Mouse (Mus musculus): ENCODE results near the gene Tmc6. TPM values are rescaled to one million over a fixed set of nuclear protein-coding genes. Genes with fewer than 3 reads are reported as not detected.

Gene Tmc6
- total and polyA plus RNA-seq, 3 experiments: 16.8 to 28.4 (median 26.8) TPM

DNA sequence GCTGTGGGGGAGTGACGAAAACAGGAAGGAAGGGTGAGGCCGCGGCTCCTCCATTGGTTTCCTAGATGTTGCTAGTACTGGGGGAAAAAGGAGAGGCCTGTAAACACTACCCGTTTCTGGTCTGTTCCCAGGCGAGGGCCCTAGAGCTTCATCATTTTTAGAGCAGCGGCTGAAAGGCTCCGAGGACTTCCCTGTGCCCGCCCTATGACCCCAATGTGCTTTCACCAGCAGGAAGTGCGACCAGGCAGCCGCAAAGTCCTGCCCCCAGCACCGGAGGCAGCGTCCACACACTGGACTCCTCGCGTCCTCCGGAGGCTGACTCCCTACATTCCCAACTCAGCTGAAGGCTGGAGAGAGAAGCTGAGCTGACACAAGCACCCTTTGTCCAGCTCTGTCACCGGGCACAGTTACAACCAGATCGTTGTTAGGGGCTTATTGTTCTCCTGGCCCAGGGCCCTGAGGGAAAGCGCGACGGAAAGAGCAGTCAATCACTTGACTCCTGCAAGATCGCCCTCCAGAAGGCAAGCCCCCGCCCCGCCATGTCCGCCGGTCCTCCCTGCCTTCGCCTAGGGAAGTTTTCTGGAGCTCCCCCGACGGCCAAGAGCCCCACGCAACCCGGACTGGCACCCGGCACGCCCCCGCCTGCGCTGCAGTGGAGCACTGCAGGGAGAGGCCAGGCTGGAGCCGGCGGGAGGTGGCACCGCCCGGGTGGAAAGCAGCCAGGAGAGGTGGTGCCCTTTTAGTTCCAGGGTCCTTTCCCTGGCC lies 2.4 kb downstream of the Tmc6 start (continued):
- no peak for TF ChIP-seq ZKSCAN1 (IDR thresholded peaks at IDR 0.05; ENCODE audit: borderline replicate concordance, low read depth, low read length)
- no peak for TF ChIP-seq MAFK (IDR thresholded peaks at IDR 0.05; ENCODE audit: insufficient replicate concordance, low read length)
- peak; percentile 62; the same call in 1 of the 2 replicates for TF ChIP-seq CHD1 (IDR thresholded peaks at IDR 0.05; ENCODE audit: low read depth, low read length)
- TF ChIP-seq ZNF384 (IDR thresholded peaks at IDR 0.05; ENCODE audit: low read depth, low read length): no peak
- peak; percentile 50; the same call in 1 of the 2 replicates for TF ChIP-seq MAZ (IDR thresholded peaks at IDR 0.05; ENCODE audit: low read depth, low read length)
- no peak for TF ChIP-seq KAT2A (IDR thresholded peaks at IDR 0.05; ENCODE audit: insufficient replicate concordance, low read length)
- TF ChIP-seq POLR2AphosphoS2 (IDR thresholded peaks at IDR 0.05; ENCODE audit: low read depth, low read length): peak; percentile 26; the same call in 1 of the 2 replicates
- TF ChIP-seq SIN3A (IDR thresholded peaks at IDR 0.05; ENCODE audit: low read length): peak; percentile 80
- no peak for TF ChIP-seq NRF1 (IDR thresholded peaks at IDR 0.05; ENCODE audit: low read depth, low read length)
- no peak; the same call in none of the 2 replicates for TF ChIP-seq RAD21 (IDR thresholded peaks at IDR 0.05; ENCODE audit: low read depth, low read length)
- TF ChIP-seq MAX (IDR thresholded peaks at IDR 0.05; ENCODE audit: low read length): peak; percentile 49; the same call in 1 of the 2 replicates
- no peak for TF ChIP-seq UBTF (IDR thresholded peaks at IDR 0.05; ENCODE audit: low read depth, low read length)
- TF ChIP-seq NELFE (IDR thresholded peaks at IDR 0.05; ENCODE audit: low read depth, low read length): peak; percentile 24; the same call in 1 of the 2 replicates

DNA sequence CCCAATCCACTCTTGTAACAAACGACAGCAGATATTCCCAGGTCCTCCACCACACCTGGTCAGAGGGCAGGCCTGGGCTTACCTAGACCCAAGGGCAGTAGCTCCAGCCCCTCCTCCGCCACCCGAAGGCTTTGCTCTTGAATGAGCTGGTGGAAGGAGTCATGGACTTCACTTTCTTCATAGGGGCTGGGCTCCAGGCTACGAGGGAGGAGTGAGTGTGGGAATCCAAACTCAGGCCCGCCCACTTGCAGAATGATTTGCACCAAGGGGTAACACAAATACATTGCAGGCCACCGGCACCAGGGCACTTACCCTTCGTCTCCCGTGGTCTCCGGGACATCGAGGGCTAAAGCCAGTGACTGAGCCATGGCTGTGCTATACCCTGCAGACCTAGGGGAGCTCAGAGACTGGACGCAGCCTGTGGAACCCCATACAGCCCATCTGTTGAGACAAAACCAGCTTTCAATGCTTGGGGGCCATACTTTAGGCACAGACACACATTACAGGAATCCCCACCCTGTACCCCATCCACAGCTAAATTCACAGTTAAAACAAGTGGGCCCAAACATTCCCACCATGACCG lies 3.1 kb downstream of the Tmc6 start:
- Histone ChIP-seq H3K36me3 (replicated peaks in 1 of 2; ENCODE audit: control insufficient read depth in 1 of 2, insufficient read depth in 1 of 2, low read length in 1 of 2) (peaks cover 35 to 54% of the 10 kb centered on the region in 2 experiments), H3K27ac (ENCODE audit: insufficient read depth, low read depth) (0 out of 2 replicates have a peak overlapping the region, but pooled peaks have one; percentile 3), H3K4me1 (ENCODE audit: control insufficient read depth in 1 of 2, insufficient read depth in 2 of 2) (peaks cover 8 to 64% of the 10 kb centered on the region in 2 experiments; a peak in 3 of 4 replicates)

More for the DNA sequence above, 3.1 kb downstream of the Tmc6 start:
- Histone ChIP-seq H3K4me2 (ENCODE audit: insufficient read depth, low read depth, poor library complexity, severe bottlenecking) (peak overlapping the region; percentile 75), H3K4me3 (replicated peaks in 1 of 3; ENCODE audit: low read depth in 2 of 3, low read length in 2 of 3, poor library complexity in 1 of 3) (peak overlapping the region; percentile 68 to 94 (median 71)), H3K9me3 (replicated peaks; ENCODE audit: low read length) (no peaks in the 10 kb centered on the region), H3K27me3 (replicated peaks) (no peaks in the 10 kb centered on the region), H3K79me2 (replicated peaks; ENCODE audit: control insufficient read depth, extremely low read depth, insufficient read depth, poor library complexity, severe bottlenecking) (no peaks in the 10 kb centered on the region), H3K9ac (ENCODE audit: insufficient read depth, low read depth) (peak overlapping the region; percentile 33)
- dilution Hi-C loops (cut with MboI; ENCODE audit: extremely low pct_ligation_motif_present, extremely low pct_unique_long_range_greater_than_20kb, low sequenced_read_pairs) (no loop called here), in situ Hi-C loops (cut with MboI; ENCODE audit: low pct_ligation_motif_present, low pct_unique_long_range_greater_than_20kb, low sequenced_read_pairs) (no loop called here)
- peak; percentile 71 for DNase-seq (ENCODE audit: extremely low read depth)
- no peak for TF ChIP-seq UBTF (IDR thresholded peaks at IDR 0.05; ENCODE audit: low read depth, low read length)
- no peak for TF ChIP-seq IRF4 (IDR thresholded peaks at IDR 0.05; ENCODE audit: low read depth, low read length)
- TF ChIP-seq TBP (conservative IDR thresholded peaks at IDR 0.05; ENCODE audit: low read depth, low read length): 0 out of 2 replicates have a peak, but pooled peaks have one; percentile 23
- no peak for TF ChIP-seq NELFE (IDR thresholded peaks at IDR 0.05; ENCODE audit: low read depth, low read length)
- TF ChIP-seq MXI1 (IDR thresholded peaks at IDR 0.05; ENCODE audit: low read depth, low read length): no peak
- TF ChIP-seq MAX (IDR thresholded peaks at IDR 0.05; ENCODE audit: low read length): no peak; the same call in 1 of the 2 replicates
- TF ChIP-seq POLR2A (IDR thresholded peaks at IDR 0.05; ENCODE audit: low read depth, low read length): no peak
- no peak for TF ChIP-seq MAZ (IDR thresholded peaks at IDR 0.05; ENCODE audit: low read depth, low read length)
- TF ChIP-seq TCF12 (IDR thresholded peaks at IDR 0.05; ENCODE audit: low read depth, low read length): 0 out of 2 replicates have a peak, but pooled peaks have one; percentile 27
- no peak for TF ChIP-seq CHD2 (IDR thresholded peaks at IDR 0.05; ENCODE audit: low read length)
- 0 out of 2 replicates have a peak, but pooled peaks have one; percentile 5 for TF ChIP-seq MYC (IDR thresholded peaks at IDR 0.05; ENCODE audit: low read depth, low read length)
- TF ChIP-seq KAT2A (IDR thresholded peaks at IDR 0.05; ENCODE audit: insufficient replicate concordance, low read length): no peak
- no peak for TF ChIP-seq ETS1 (conservative IDR thresholded peaks at IDR 0.05; ENCODE audit: low read depth, low read length)
- no peak for TF ChIP-seq USF2 (conservative IDR thresholded peaks at IDR 0.05; ENCODE audit: low read depth, low read length)
- no peak for TF ChIP-seq MEF2A (IDR thresholded peaks at IDR 0.05; ENCODE audit: borderline replicate concordance, low read depth, low read length)

All from CH12.LX (cell line).